Mouse (Mus musculus): ENCODE results near the gene Mtf2. TPM values are rescaled to one million over a fixed set of nuclear protein-coding genes. Genes with fewer than 3 reads are reported as not detected.
"Not testable (repeated sequence)": the region's sequence is repeated elsewhere in the genome, so short reads cannot be mapped to it uniquely, and the experiment has no call there.

Gene Mtf2
- polyA plus RNA-seq, 1 experiment from 2014 or later: 71.7 TPM

- no peaks in the 10 kb centered on the region for H3K27me3 ChIP-seq (replicated peaks)
- H3K4me2 ChIP-seq: no peak overlapping the region
- no peak for ATAC-seq (ENCODE audit: extremely low read depth, insufficient number of reproducible peaks, low FRiP score, low TSS enrichment)
- no peak overlapping the region for H3K4me3 ChIP-seq
- H3K27ac ChIP-seq (replicated peaks): no peak overlapping the region
- no peaks in the 10 kb centered on the region for H3K9me3 ChIP-seq
- no peaks in the 10 kb centered on the region for H3K36me3 ChIP-seq
- 58% methylated on average over 1 of the region's 1 CpGs for WGBS
- H3K4me1 ChIP-seq: no peaks in the 10 kb centered on the region
- H3K9ac ChIP-seq: no peak overlapping the region
Measured at GRCm38 (mm10) chr5:108043908-108044307, 21.6 kb upstream of the Mtf2 start.

- Histone ChIP-seq H3K27me3 (replicated peaks) (no peaks in the 10 kb centered on the region), H3K9me3 (no peaks in the 10 kb centered on the region), H3K4me3 (no peak overlapping the region), H3K4me2 (no peak overlapping the region), H3K36me3 (no peaks in the 10 kb centered on the region), H3K4me1 (no peaks in the 10 kb centered on the region), H3K27ac (replicated peaks) (no peak overlapping the region), H3K9ac (no peak overlapping the region)
- no peak for ATAC-seq (ENCODE audit: extremely low read depth, insufficient number of reproducible peaks, low FRiP score, low TSS enrichment)
- 18% methylated on average over 3 of the region's 3 CpGs for WGBS
Measured at GRCm38 (mm10) chr5:108049711-108050268, 15.7 kb upstream of the Mtf2 start.

- Histone ChIP-seq H3K36me3 (no peaks in the 10 kb centered on the region), H3K9ac (no peak overlapping the region)
- 77% methylated on average over 2 of the region's 2 CpGs for WGBS
Measured at GRCm38 (mm10) chr5:108051026-108051425, 14.4 kb upstream of the Mtf2 start.

GRCm38 (mm10) chr5:108051727-108052126 lies 13.7 kb upstream of the Mtf2 start:
- not testable (repeated sequence) for H3K27me3 ChIP-seq (replicated peaks); H3K4me2 ChIP-seq; H3K4me3 ChIP-seq; H3K27ac ChIP-seq (replicated peaks); H3K36me3 ChIP-seq; H3K9ac ChIP-seq; H3K9me3 ChIP-seq; H3K4me1 ChIP-seq; ATAC-seq (ENCODE audit: extremely low read depth, insufficient number of reproducible peaks, low FRiP score, low TSS enrichment)
- WGBS: 80% methylated on average over 9 of the region's 9 CpGs

More at GRCm38 (mm10) chr5:108051026-108051425, 14.4 kb upstream of the Mtf2 start:
- no peak overlapping the region for H3K27ac ChIP-seq (replicated peaks)
- H3K27me3 ChIP-seq (replicated peaks): no peaks in the 10 kb centered on the region
- no peaks in the 10 kb centered on the region for H3K4me1 ChIP-seq
- no peak overlapping the region for H3K4me2 ChIP-seq
- no peak for ATAC-seq (ENCODE audit: extremely low read depth, insufficient number of reproducible peaks, low FRiP score, low TSS enrichment)
- no peaks in the 10 kb centered on the region for H3K9me3 ChIP-seq
- no peak overlapping the region for H3K4me3 ChIP-seq

GRCm38 (mm10) chr5:108052200-108052599 lies 13.3 kb upstream of the Mtf2 start:
- Histone ChIP-seq H3K4me2 (no peak overlapping the region), H3K27ac (replicated peaks) (no peak overlapping the region), H3K4me3 (no peak overlapping the region), H3K4me1 (no peaks in the 10 kb centered on the region), H3K9ac (no peak overlapping the region), H3K27me3 (replicated peaks) (no peaks in the 10 kb centered on the region), H3K36me3 (no peaks in the 10 kb centered on the region), H3K9me3 (no peaks in the 10 kb centered on the region)
- no peak for ATAC-seq (ENCODE audit: extremely low read depth, insufficient number of reproducible peaks, low FRiP score, low TSS enrichment)
- WGBS: 91% methylated on average over 1 of the region's 1 CpGs

GRCm38 (mm10) chr5:108053566-108053965 lies 11.9 kb upstream of the Mtf2 start:
- Histone ChIP-seq H3K9me3 (no peaks in the 10 kb centered on the region), H3K9ac (no peak overlapping the region), H3K4me3 (no peak overlapping the region), H3K27ac (replicated peaks) (no peak overlapping the region), H3K4me2 (no peak overlapping the region), H3K4me1 (no peaks in the 10 kb centered on the region), H3K36me3 (no peaks in the 10 kb centered on the region), H3K27me3 (replicated peaks) (no peaks in the 10 kb centered on the region)
- no peak for ATAC-seq (ENCODE audit: extremely low read depth, insufficient number of reproducible peaks, low FRiP score, low TSS enrichment)
- 79% methylated on average over 6 of the region's 6 CpGs for WGBS

GRCm38 (mm10) chr5:108060413-108060812 lies 5.1 kb upstream of the Mtf2 start:
- Histone ChIP-seq H3K9me3 (no peaks in the 10 kb centered on the region), H3K9ac (no peak overlapping the region), H3K4me1 (0 out of 2 replicates have a peak, but pooled peaks cover 4% of the 10 kb centered on the region), H3K27ac (replicated peaks) (no peak overlapping the region), H3K4me3 (no peak overlapping the region), H3K4me2 (no peak overlapping the region), H3K36me3 (no peaks in the 10 kb centered on the region), H3K27me3 (replicated peaks) (no peaks in the 10 kb centered on the region)
- ATAC-seq (ENCODE audit: extremely low read depth, insufficient number of reproducible peaks, low FRiP score, low TSS enrichment): no peak
- WGBS: 86% methylated on average over 9 of the region's 9 CpGs

- peaks cover 6% of the 10 kb centered on the region for H3K4me1 ChIP-seq
- ATAC-seq (ENCODE audit: extremely low read depth, insufficient number of reproducible peaks, low FRiP score, low TSS enrichment): no peak
- no peak overlapping the region for H3K9ac ChIP-seq
- H3K9me3 ChIP-seq: peaks cover 3% of the 10 kb centered on the region; the same call in 1 of the 2 replicates
- H3K36me3 ChIP-seq: peaks cover 82% of the 10 kb centered on the region
- H3K27ac ChIP-seq (replicated peaks): no peak overlapping the region
- H3K27me3 ChIP-seq (replicated peaks): no peaks in the 10 kb centered on the region
- H3K4me2 ChIP-seq: no peak overlapping the region
- WGBS: 89% methylated on average over 1 of the region's 1 CpGs
- H3K4me3 ChIP-seq: no peak overlapping the region
Measured at GRCm38 (mm10) chr5:108072301-108072700, 6.8 kb downstream of the Mtf2 start.

- H3K27me3 ChIP-seq (replicated peaks): no peaks in the 10 kb centered on the region
- no peak overlapping the region for H3K9ac ChIP-seq
- H3K4me3 ChIP-seq: no peak overlapping the region
- no peaks in the 10 kb centered on the region for H3K4me1 ChIP-seq
- ATAC-seq (ENCODE audit: extremely low read depth, insufficient number of reproducible peaks, low FRiP score, low TSS enrichment): no peak
- no peaks in the 10 kb centered on the region for H3K9me3 ChIP-seq
- H3K4me2 ChIP-seq: no peak overlapping the region
- no peak overlapping the region for H3K27ac ChIP-seq (replicated peaks)
- peaks cover 74% of the 10 kb centered on the region for H3K36me3 ChIP-seq
Measured at GRCm38 (mm10) chr5:108076241-108076640, 10.8 kb downstream of the Mtf2 start.

GRCm38 (mm10) chr5:108076833-108077540 lies 11.5 kb downstream of the Mtf2 start:
- Histone ChIP-seq H3K27ac (replicated peaks) (no peak overlapping the region), H3K36me3 (peaks cover 73% of the 10 kb centered on the region), H3K9me3 (no peaks in the 10 kb centered on the region), H3K9ac (no peak overlapping the region), H3K27me3 (replicated peaks) (no peaks in the 10 kb centered on the region), H3K4me3 (no peak overlapping the region), H3K4me2 (no peak overlapping the region), H3K4me1 (no peaks in the 10 kb centered on the region)
- WGBS: 70% methylated on average over 6 of the region's 6 CpGs
- ATAC-seq (ENCODE audit: extremely low read depth, insufficient number of reproducible peaks, low FRiP score, low TSS enrichment): no peak

GRCm38 (mm10) chr5:108079603-108080002 lies 14.1 kb downstream of the Mtf2 start:
- Histone ChIP-seq H3K4me3 (no peak overlapping the region), H3K36me3 (peaks cover 73% of the 10 kb centered on the region), H3K9me3 (no peaks in the 10 kb centered on the region), H3K9ac (no peak overlapping the region), H3K4me1 (no peaks in the 10 kb centered on the region), H3K4me2 (no peak overlapping the region), H3K27ac (replicated peaks) (no peak overlapping the region), H3K27me3 (replicated peaks) (no peaks in the 10 kb centered on the region)
- no peak for ATAC-seq (ENCODE audit: extremely low read depth, insufficient number of reproducible peaks, low FRiP score, low TSS enrichment)

- Histone ChIP-seq H3K27ac (replicated peaks) (no peak overlapping the region), H3K9me3 (no peaks in the 10 kb centered on the region), H3K36me3 (peaks cover 73% of the 10 kb centered on the region), H3K9ac (no peak overlapping the region), H3K4me1 (no peaks in the 10 kb centered on the region), H3K4me3 (no peak overlapping the region), H3K27me3 (replicated peaks) (no peaks in the 10 kb centered on the region), H3K4me2 (no peak overlapping the region)
- 47% methylated on average over 2 of the region's 2 CpGs for WGBS
- ATAC-seq (ENCODE audit: extremely low read depth, insufficient number of reproducible peaks, low FRiP score, low TSS enrichment): no peak
Measured at GRCm38 (mm10) chr5:108082380-108082779, 16.9 kb downstream of the Mtf2 start.
